Mouse (Mus musculus): ENCODE measurements around the gene Taok3. TPM values are rescaled to one million over a fixed set of nuclear protein-coding genes. Genes with fewer than 3 reads are reported as not detected.

Gene Taok3
- total and polyA plus RNA-seq, 3 experiments: 8.3 to 35.0 (median 17.4) TPM

GRCm38 (mm10) chr5:117269395-117269794 is 149.5 kb downstream of the Taok3 start:
- Histone ChIP-seq H3K27me3 (replicated peaks) (no peaks in the 10 kb centered on the region), H3K36me3 (replicated peaks in 1 of 2; ENCODE audit: control insufficient read depth in 1 of 2, insufficient read depth in 1 of 2, low read length in 1 of 2) (peaks cover 33 to 87% of the 10 kb centered on the region in 2 experiments), H3K4me2 (ENCODE audit: insufficient read depth, low read depth, poor library complexity, severe bottlenecking) (no peak overlapping the region), H3K4me3 (replicated peaks in 1 of 3; ENCODE audit: low read depth in 2 of 3, low read length in 2 of 3, poor library complexity in 1 of 3) (no peak overlapping the region), H3K27ac (ENCODE audit: insufficient read depth, low read depth) (no peak overlapping the region), H3K79me2 (replicated peaks; ENCODE audit: control insufficient read depth, extremely low read depth, insufficient read depth, poor library complexity, severe bottlenecking) (no peaks in the 10 kb centered on the region), H3K9me3 (replicated peaks; ENCODE audit: low read length) (no peaks in the 10 kb centered on the region), H3K9ac (ENCODE audit: insufficient read depth, low read depth) (no peak overlapping the region), H3K4me1 (ENCODE audit: control insufficient read depth in 1 of 2, insufficient read depth in 2 of 2) (peaks cover 0 to 2% of the 10 kb centered on the region in 2 experiments; a peak in 1 of 4 replicates)
- dilution Hi-C loops (cut with MboI; ENCODE audit: extremely low pct_ligation_motif_present, extremely low pct_unique_long_range_greater_than_20kb, low sequenced_read_pairs): no loop called here
- TF ChIP-seq POLR2AphosphoS2 (IDR thresholded peaks at IDR 0.05; ENCODE audit: low read depth, low read length) (no peak), ZC3H11A (IDR thresholded peaks at IDR 0.05; ENCODE audit: low read depth, low read length) (no peak), GABPA (IDR thresholded peaks at IDR 0.05; ENCODE audit: insufficient replicate concordance, low read depth, low read length) (no peak), MEF2A (IDR thresholded peaks at IDR 0.05; ENCODE audit: borderline replicate concordance, low read depth, low read length) (no peak), USF1 (IDR thresholded peaks at IDR 0.05; ENCODE audit: low read depth, low read length) (no peak), RAD21 (IDR thresholded peaks at IDR 0.05; ENCODE audit: low read depth, low read length) (no peak)
- in situ Hi-C loops (cut with MboI; ENCODE audit: low pct_ligation_motif_present, low pct_unique_long_range_greater_than_20kb, low sequenced_read_pairs): no loop called here
- no peak for DNase-seq (ENCODE audit: extremely low read depth)

- H3K4me3 ChIP-seq (replicated peaks in 1 of 3; ENCODE audit: low read depth in 2 of 3, low read length in 2 of 3, poor library complexity in 1 of 3): no peak overlapping the region
- no peaks in the 10 kb centered on the region for H3K9me3 ChIP-seq (replicated peaks; ENCODE audit: low read length)
- H3K27me3 ChIP-seq (replicated peaks): no peaks in the 10 kb centered on the region
- peaks cover 18 to 78% of the 10 kb centered on the region in 2 experiments for H3K36me3 ChIP-seq (replicated peaks in 1 of 2; ENCODE audit: control insufficient read depth in 1 of 2, insufficient read depth in 1 of 2, low read length in 1 of 2)
- TF ChIP-seq MXI1 (IDR thresholded peaks at IDR 0.05; ENCODE audit: low read depth, low read length) (no peak), MAX (IDR thresholded peaks at IDR 0.05; ENCODE audit: low read length) (no peak), CHD1 (IDR thresholded peaks at IDR 0.05; ENCODE audit: low read depth, low read length) (no peak), ZKSCAN1 (IDR thresholded peaks at IDR 0.05; ENCODE audit: borderline replicate concordance, low read depth, low read length) (no peak), SIN3A (IDR thresholded peaks at IDR 0.05; ENCODE audit: low read length) (no peak), TBP (conservative IDR thresholded peaks at IDR 0.05; ENCODE audit: low read depth, low read length) (no peak), UBTF (IDR thresholded peaks at IDR 0.05; ENCODE audit: low read depth, low read length) (no peak), ETS1 (conservative IDR thresholded peaks at IDR 0.05; ENCODE audit: low read depth, low read length) (no peak), TCF12 (IDR thresholded peaks at IDR 0.05; ENCODE audit: low read depth, low read length) (no peak)
- H3K79me2 ChIP-seq (replicated peaks; ENCODE audit: control insufficient read depth, extremely low read depth, insufficient read depth, poor library complexity, severe bottlenecking): no peaks in the 10 kb centered on the region
- no peak overlapping the region for H3K9ac ChIP-seq (ENCODE audit: insufficient read depth, low read depth)
- DNase-seq (ENCODE audit: extremely low read depth): no peak
- H3K4me2 ChIP-seq (ENCODE audit: insufficient read depth, low read depth, poor library complexity, severe bottlenecking): no peak overlapping the region
- in situ Hi-C loops (cut with MboI; ENCODE audit: low pct_ligation_motif_present, low pct_unique_long_range_greater_than_20kb, low sequenced_read_pairs) (no loop called here), dilution Hi-C loops (cut with MboI; ENCODE audit: extremely low pct_ligation_motif_present, extremely low pct_unique_long_range_greater_than_20kb, low sequenced_read_pairs) (no loop called here)
- peaks cover 0 to 2% of the 10 kb centered on the region in 2 experiments; a peak in 1 of 4 replicates for H3K4me1 ChIP-seq (ENCODE audit: control insufficient read depth in 1 of 2, insufficient read depth in 2 of 2)
- no peak overlapping the region for H3K27ac ChIP-seq (ENCODE audit: insufficient read depth, low read depth)
Observed at GRCm38 (mm10) chr5:117271945-117272344, 152.0 kb downstream of the Taok3 start.
